Mouse (Mus musculus): Measurements from ENCODE around the gene Etl4. TPM values are rescaled to one million over a fixed set of nuclear protein-coding genes. Genes with fewer than 3 reads are reported as not detected.
"Not testable (repeated sequence)": the region's sequence is repeated elsewhere in the genome, so short reads cannot be mapped to it uniquely, and the experiment has no call there.

The Etl4 gene
- polyA plus RNA-seq, 2 experiments = 38.3 to 44.9 TPM

DNA sequence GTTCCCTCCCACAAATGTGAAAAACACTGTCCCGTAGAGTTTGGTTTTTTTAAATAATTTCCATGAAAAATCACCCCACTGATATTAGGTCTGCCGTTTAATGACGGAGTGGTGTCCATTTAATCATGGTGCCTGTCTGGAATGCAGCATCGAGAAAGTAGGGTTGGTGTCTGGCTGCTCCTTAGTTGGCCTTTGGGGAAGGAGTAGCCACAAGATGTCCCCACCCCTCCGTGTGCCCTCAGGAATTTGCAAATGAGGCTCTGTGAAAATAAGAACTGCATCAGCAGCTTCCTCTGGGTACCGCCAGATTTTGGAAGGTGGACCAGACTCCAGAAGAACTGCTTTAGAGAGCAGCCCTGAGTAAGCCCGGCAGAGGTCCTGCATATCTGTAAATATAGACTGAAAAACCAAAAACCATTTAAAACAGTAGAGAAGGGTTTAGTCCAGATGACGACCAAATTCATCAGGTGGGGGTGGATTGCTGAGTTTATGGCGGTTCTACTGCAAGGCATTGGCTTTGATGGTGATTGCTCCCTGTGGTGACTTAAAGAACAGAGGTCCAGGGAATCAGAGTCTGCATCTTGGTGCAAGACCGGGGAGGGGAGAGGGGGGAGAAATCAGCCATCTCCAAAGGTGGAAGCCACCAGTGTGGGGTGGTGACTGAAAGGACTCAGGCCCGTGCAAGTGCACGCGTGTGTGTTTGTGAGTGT is 762.1 kb downstream of the Etl4 start:
- TF ChIP-seq POLR2A (IDR thresholded peaks at IDR 0.05; ENCODE audit: borderline replicate concordance, extremely low read depth, insufficient read depth, insufficient read length) = no peak
- no peaks in the 10 kb centered on the region for H3K4me1 ChIP-seq (ENCODE audit: control insufficient read depth, insufficient read depth, low read length)
- 40% methylated on average over 13 of the region's 13 CpGs for WGBS

GRCm38 (mm10) chr2:20672281-20672680 is 762.7 kb downstream of the Etl4 start:
- TF ChIP-seq POLR2A (IDR thresholded peaks at IDR 0.05; ENCODE audit: borderline replicate concordance, extremely low read depth, insufficient read depth, insufficient read length) = no peak
- H3K4me1 ChIP-seq (ENCODE audit: control insufficient read depth, insufficient read depth, low read length) = no peaks in the 10 kb centered on the region

More for the DNA sequence above, 762.1 kb downstream of the Etl4 start:
- Histone ChIP-seq H3K4me3 (replicated peaks; ENCODE audit: low read length) (no peak overlapping the region), H3K27me3 (ENCODE audit: control insufficient read depth, insufficient read depth, low read length) (no peaks in the 10 kb centered on the region), H3K4me2 (replicated peaks; ENCODE audit: low read depth, low read length, severe bottlenecking) (no peak overlapping the region), H3K36me3 (ENCODE audit: control insufficient read depth, insufficient read depth, low read length) (no peaks in the 10 kb centered on the region), H3K27ac (replicated peaks; ENCODE audit: low read depth, low read length) (no peak overlapping the region), H3K9ac (ENCODE audit: low read depth, low read length, severe bottlenecking) (no peak overlapping the region), H3K9me3 (ENCODE audit: control insufficient read depth, low read length) (no peaks in the 10 kb centered on the region)
- DNase-seq (ENCODE audit: low spot score) = no peak
- ATAC-seq (ENCODE audit: low FRiP score, low read depth) = no peak

GRCm38 (mm10) chr2:20672803-20673603 is 763.4 kb downstream of the Etl4 start:
- no peaks in the 10 kb centered on the region for H3K27me3 ChIP-seq (ENCODE audit: control insufficient read depth, insufficient read depth, low read length)
- peak; percentile 76 for DNase-seq (ENCODE audit: low spot score)
- 66% methylated on average over 9 of the region's 9 CpGs for WGBS
- no peaks in the 10 kb centered on the region for H3K36me3 ChIP-seq (ENCODE audit: control insufficient read depth, insufficient read depth, low read length)
- H3K4me2 ChIP-seq (replicated peaks; ENCODE audit: low read depth, low read length, severe bottlenecking) = no peak overlapping the region
- no peak overlapping the region for H3K27ac ChIP-seq (replicated peaks; ENCODE audit: low read depth, low read length)
- H3K9ac ChIP-seq (ENCODE audit: low read depth, low read length, severe bottlenecking) = no peak overlapping the region
- no peak overlapping the region for H3K4me3 ChIP-seq (replicated peaks; ENCODE audit: low read length)
- no peak for ATAC-seq (ENCODE audit: low FRiP score, low read depth)
- H3K4me1 ChIP-seq (ENCODE audit: control insufficient read depth, insufficient read depth, low read length) = no peaks in the 10 kb centered on the region
- no peak for TF ChIP-seq POLR2A (IDR thresholded peaks at IDR 0.05; ENCODE audit: borderline replicate concordance, extremely low read depth, insufficient read depth, insufficient read length)
- H3K9me3 ChIP-seq (ENCODE audit: control insufficient read depth, low read length) = no peaks in the 10 kb centered on the region

More at GRCm38 (mm10) chr2:20672281-20672680, 762.7 kb downstream of the Etl4 start:
- Histone ChIP-seq H3K4me2 (replicated peaks; ENCODE audit: low read depth, low read length, severe bottlenecking) (no peak overlapping the region), H3K36me3 (ENCODE audit: control insufficient read depth, insufficient read depth, low read length) (no peaks in the 10 kb centered on the region), H3K27ac (replicated peaks; ENCODE audit: low read depth, low read length) (no peak overlapping the region), H3K4me3 (replicated peaks; ENCODE audit: low read length) (no peak overlapping the region), H3K9ac (ENCODE audit: low read depth, low read length, severe bottlenecking) (no peak overlapping the region), H3K27me3 (ENCODE audit: control insufficient read depth, insufficient read depth, low read length) (no peaks in the 10 kb centered on the region), H3K9me3 (ENCODE audit: control insufficient read depth, low read length) (no peaks in the 10 kb centered on the region)
- 88% methylated on average over 7 of the region's 7 CpGs for WGBS
- DNase-seq (ENCODE audit: low spot score) (no peak), ATAC-seq (ENCODE audit: low FRiP score, low read depth) (no peak)

DNA sequence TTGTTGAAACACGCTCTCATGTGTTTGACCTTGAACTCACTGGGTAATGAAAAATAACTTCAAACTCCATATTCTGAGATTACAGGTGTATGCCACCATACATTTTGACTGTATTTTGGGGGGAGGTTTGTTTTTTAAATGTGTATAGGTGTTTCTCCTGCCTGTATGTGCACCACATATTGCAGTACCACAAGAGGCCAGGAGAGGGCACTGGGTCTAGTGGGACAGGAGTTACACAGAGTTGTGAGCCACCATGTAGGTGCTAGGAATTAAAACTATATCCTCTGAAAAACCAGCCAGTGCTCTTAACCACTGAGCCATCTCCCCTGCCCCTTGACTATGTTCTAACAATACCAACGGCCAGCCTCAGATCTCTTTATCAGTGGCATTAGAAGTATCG is 766.8 kb downstream of the Etl4 start:
- 95% methylated on average over 3 of the region's 3 CpGs for WGBS
- H3K4me2 ChIP-seq (replicated peaks; ENCODE audit: low read depth, low read length, severe bottlenecking) = no peak overlapping the region
- H3K4me1 ChIP-seq (ENCODE audit: control insufficient read depth, insufficient read depth, low read length) = no peaks in the 10 kb centered on the region
- H3K9ac ChIP-seq (ENCODE audit: low read depth, low read length, severe bottlenecking) = no peak overlapping the region
- no peaks in the 10 kb centered on the region for H3K27me3 ChIP-seq (ENCODE audit: control insufficient read depth, insufficient read depth, low read length)
- no peak overlapping the region for H3K27ac ChIP-seq (replicated peaks; ENCODE audit: low read depth, low read length)
- TF ChIP-seq POLR2A (IDR thresholded peaks at IDR 0.05; ENCODE audit: borderline replicate concordance, extremely low read depth, insufficient read depth, insufficient read length) = no peak
- ATAC-seq (ENCODE audit: low FRiP score, low read depth) (no peak), DNase-seq (ENCODE audit: low spot score) (no peak)
- H3K9me3 ChIP-seq (ENCODE audit: control insufficient read depth, low read length) = no peaks in the 10 kb centered on the region
- H3K36me3 ChIP-seq (ENCODE audit: control insufficient read depth, insufficient read depth, low read length) = no peaks in the 10 kb centered on the region
- no peak overlapping the region for H3K4me3 ChIP-seq (replicated peaks; ENCODE audit: low read length)

DNA sequence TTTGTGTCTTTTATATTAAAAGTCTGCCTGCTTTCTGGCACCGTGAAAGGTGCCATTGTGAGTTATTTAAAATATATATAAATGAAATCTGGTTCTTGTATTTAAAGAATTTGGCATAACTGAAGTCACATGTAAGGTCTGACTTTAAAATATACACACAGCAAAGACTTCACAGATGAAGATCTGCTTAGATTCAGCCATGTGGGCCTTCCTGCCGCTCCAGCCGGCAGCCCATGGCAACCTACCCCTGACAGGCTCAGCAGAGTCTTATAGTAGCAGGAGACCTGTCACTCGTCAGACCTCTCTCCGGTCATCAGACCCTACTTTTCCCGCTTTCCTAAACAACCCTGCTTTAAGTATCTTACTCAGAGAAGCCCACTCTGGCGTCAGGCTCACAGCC is 769.2 kb downstream of the Etl4 start:
- Histone ChIP-seq H3K9ac (ENCODE audit: low read depth, low read length, severe bottlenecking) (no peak overlapping the region), H3K27ac (replicated peaks; ENCODE audit: low read depth, low read length) (no peak overlapping the region), H3K27me3 (ENCODE audit: control insufficient read depth, insufficient read depth, low read length) (no peaks in the 10 kb centered on the region), H3K4me3 (replicated peaks; ENCODE audit: low read length) (no peak overlapping the region), H3K4me1 (ENCODE audit: control insufficient read depth, insufficient read depth, low read length) (no peaks in the 10 kb centered on the region), H3K36me3 (ENCODE audit: control insufficient read depth, insufficient read depth, low read length) (no peaks in the 10 kb centered on the region), H3K4me2 (replicated peaks; ENCODE audit: low read depth, low read length, severe bottlenecking) (no peak overlapping the region), H3K9me3 (ENCODE audit: control insufficient read depth, low read length) (no peaks in the 10 kb centered on the region)
- WGBS = 50% methylated on average over 7 of the region's 7 CpGs
- DNase-seq (ENCODE audit: low spot score) (no peak), ATAC-seq (ENCODE audit: low FRiP score, low read depth) (no peak)
- no peak for TF ChIP-seq POLR2A (IDR thresholded peaks at IDR 0.05; ENCODE audit: borderline replicate concordance, extremely low read depth, insufficient read depth, insufficient read length)

DNA sequence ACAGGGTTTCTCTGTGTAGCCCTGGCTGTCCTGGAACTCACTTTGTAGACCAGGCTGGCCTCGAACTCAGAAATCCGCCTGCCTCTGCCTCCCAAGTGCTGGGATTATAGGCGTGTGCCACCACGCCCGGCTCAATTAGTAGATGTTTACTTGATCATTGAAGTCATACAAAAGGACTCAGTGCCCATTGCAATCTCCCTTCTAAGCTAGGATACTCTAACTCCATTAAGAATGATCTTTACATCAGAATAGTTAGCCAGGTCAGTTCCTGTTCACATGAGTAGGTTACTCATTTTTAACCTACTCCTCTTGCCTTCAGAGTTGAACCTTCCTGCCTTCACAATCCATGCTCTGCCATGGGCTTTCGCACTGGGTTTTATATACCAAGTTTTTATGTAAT is 772.6 kb downstream of the Etl4 start:
- H3K9ac ChIP-seq (ENCODE audit: low read depth, low read length, severe bottlenecking); H3K4me2 ChIP-seq (replicated peaks; ENCODE audit: low read depth, low read length, severe bottlenecking); H3K4me3 ChIP-seq (replicated peaks; ENCODE audit: low read length); H3K27me3 ChIP-seq (ENCODE audit: control insufficient read depth, insufficient read depth, low read length); H3K9me3 ChIP-seq (ENCODE audit: control insufficient read depth, low read length); H3K4me1 ChIP-seq (ENCODE audit: control insufficient read depth, insufficient read depth, low read length); H3K36me3 ChIP-seq (ENCODE audit: control insufficient read depth, insufficient read depth, low read length); ATAC-seq (ENCODE audit: low FRiP score, low read depth); DNase-seq (ENCODE audit: low spot score); H3K27ac ChIP-seq (replicated peaks; ENCODE audit: low read depth, low read length): not testable (repeated sequence)
- 90% methylated on average over 6 of the region's 6 CpGs for WGBS

Measured in limb, embryonic 14.5 days (tissue).